Mouse (Mus musculus): ENCODE measurements around the gene Cpt1a. TPM values are rescaled to one million over a fixed set of nuclear protein-coding genes. Genes with fewer than 3 reads are reported as not detected.

Cpt1a gene
- 22.3 TPM for polyA plus RNA-seq (2017; shearing (Covaris generic))

DNA sequence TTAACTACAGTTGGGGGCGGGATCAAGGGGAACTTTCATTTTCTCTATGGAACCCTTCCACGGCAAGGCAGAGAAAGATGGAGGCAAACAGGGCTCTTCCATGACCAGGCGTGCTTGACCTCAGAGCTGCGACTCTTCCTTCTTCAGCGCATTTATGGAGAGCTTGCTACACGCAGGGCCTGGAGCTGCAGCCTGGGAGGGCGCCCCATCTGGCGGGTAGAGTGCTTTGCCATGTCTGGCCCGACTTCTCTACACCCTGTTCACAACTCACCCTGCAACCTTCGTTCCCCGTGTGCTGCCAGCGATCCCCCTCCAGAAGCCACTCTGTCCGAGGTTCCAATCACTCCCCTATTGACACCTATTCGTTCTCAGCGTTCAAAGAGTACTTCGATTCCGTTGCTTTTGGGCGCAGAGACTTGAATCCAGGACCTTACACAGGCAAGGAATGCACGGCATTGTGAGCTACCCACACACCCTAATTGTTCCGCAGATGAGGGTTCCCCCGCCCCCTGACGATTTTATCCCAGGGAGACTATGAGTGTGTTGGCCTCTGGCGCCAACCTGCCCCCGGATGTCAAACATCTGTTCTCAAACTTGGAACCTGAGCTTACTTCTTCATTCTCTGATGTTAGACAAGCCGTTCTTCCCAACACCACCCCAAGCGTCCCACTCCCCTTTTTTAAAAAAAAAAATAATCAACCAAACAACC, at the start of gene Cpt1a:
Gene Cpt1a (plus strand): TSS at position 74 of the 709 bp plus-strand sequence.

GRCm38 (mm10) chr19:3282572-3283467, 39.3 kb upstream of the Cpt1a start, which contains the start of the genes Mrpl21 and Ighmbp2:
TSS of gene Mrpl21 (plus strand) at chr19:3282901.
TSS of gene Ighmbp2 (minus strand) at chr19:3283017.

DNA sequence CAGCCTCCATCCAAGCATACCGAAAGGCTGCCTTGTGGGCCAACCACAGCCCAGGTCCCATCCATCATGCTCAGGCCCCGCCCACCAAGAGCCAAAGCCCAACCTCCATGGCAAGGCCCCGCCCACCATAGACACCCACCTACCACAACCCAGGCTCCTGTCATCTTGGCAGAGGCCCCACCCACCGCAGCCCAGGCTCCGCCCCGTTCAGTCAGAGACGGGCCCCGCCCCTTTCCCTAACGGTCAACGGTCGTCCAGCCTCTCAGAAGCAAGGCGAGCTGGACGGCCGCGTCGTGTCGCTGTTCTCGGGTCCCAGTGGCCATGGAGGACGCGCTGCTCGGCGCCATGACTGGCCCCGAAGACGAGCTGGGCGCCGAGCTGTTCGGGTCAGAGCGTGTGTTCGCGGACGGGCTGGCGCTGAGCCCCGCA, 66.5 kb downstream of the Cpt1a start, which contains the start of gene Tesmin:
Gene Tesmin (plus strand): TSS at position 229 of the 429 bp plus-strand sequence.

DNA sequence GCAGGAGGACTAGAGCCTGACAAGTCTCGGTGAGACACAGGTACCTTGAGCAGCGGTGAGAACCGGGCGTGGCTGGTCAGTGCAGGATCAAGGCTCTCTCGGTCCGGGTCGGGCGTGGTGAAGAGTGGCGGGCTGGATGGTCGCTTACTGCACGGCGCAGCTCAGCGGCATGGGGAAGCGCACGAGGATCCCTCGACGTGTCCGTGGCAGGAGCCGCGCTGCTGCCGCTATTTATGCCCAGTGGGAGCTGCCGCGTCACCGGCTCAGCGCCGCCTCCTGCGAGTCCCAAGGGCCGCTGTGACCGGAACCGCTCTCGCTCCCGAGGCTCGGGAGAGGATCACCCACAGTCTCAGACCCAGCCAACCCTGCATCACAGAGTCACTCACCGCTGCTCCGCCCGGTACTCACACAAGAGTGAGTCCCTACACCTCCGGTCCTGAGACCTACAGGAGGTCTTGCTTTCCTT, 92.2 kb downstream of the Cpt1a start, which contains the start of gene Gal:
Gene Gal (minus strand): TSS at position 277 of the 466 bp plus-strand sequence.

Other genes with a start within 250 kb of the Cpt1a start
- 73.8 TPM for gene Mrpl21, start 39.4 kb upstream of the Cpt1a start, polyA plus RNA-seq (2017; shearing (Covaris generic))
- 11.1 TPM for gene Ighmbp2, start 39.3 kb upstream of the Cpt1a start, polyA plus RNA-seq (2017; shearing (Covaris generic))
- not detected for gene Tesmin, start 66.5 kb downstream of the Cpt1a start, polyA plus RNA-seq (2017; shearing (Covaris generic))
- 0.49 TPM for gene Gal, start 92.2 kb downstream of the Cpt1a start, polyA plus RNA-seq (2017; shearing (Covaris generic))

Measured in effector memory CD4-positive, alpha-beta T cell, adult 5 months (primary cell).